8 mouse cellular contexts compared by ENCODE assay signal in genomic region chr2:167641337-167641736, GRCm38 (mm10). TPM values are rescaled to one million over a fixed set of nuclear protein-coding genes. Genes with fewer than 3 reads are reported as not detected.
DNase-seq lines count a peak whose midpoint lies in the region.

No protein-coding gene starts in this region.

- intact Hi-C loops in gastrocnemius, postnatal 14 days (cut with DNase I; ENCODE audit: low total_unique reads): loop anchor here (5.0 kb wide), 2 partner anchors 36 to 256 kb away; no protein-coding TSS in a partner anchor

- DNase-seq in gastrocnemius, postnatal 14 days: peak; percentile 59
- no peak for DNase-seq in gastrocnemius, postnatal 25 days
- DNase-seq in B cell, adult 2 months: peak; percentile 78
- peak; percentile 36 for DNase-seq in brain, adult 2 months (ENCODE audit: low read depth, low spot score)
- DNase-seq in kidney, adult 8-10 months: peak; percentile 70 to 86
- peak; percentile 55 to 78 for DNase-seq in lung, postnatal 4 days
- DNase-seq in frontal cortex, postnatal 36 days (ENCODE audit: low spot score in 2 of 2): no peak
- no peak for DNase-seq in frontal cortex, postnatal 25 days (ENCODE audit: low spot score in 2 of 2)

RNA-seq across cellular contexts. Expression of gene Ube2v1, which starts 9.4 kb away (rescaled TPM):
- 100 to 1,000 TPM; 158 to 180 TPM for total RNA-seq in gastrocnemius, postnatal 14 days (2021)
- total RNA-seq in gastrocnemius, postnatal 25 days (2021): 100 to 1,000 TPM; 157 to 160 TPM

RNA-seq across cellular contexts. Expression of gene Gm20431, which starts 20.0 kb away (rescaled TPM):
- 10 to 100 TPM; 10.3 to 12.3 TPM for total RNA-seq in gastrocnemius, postnatal 14 days (2021)
- 10 to 100 TPM in 1 of 2 experiments, 1 to 10 TPM in 1; 7.7 to 11.6 TPM for total RNA-seq in gastrocnemius, postnatal 25 days (2021)

RNA-seq across cellular contexts. Expression of gene Cebpb, which starts 47.4 kb away (rescaled TPM):
- total RNA-seq in gastrocnemius, postnatal 14 days (2021): 100 to 1,000 TPM in 1 of 2 experiments, 10 to 100 TPM in 1; 66.9 to 120 TPM
- total RNA-seq in gastrocnemius, postnatal 25 days (2021): 10 to 100 TPM; 93.5 to 95.6 TPM

RNA-seq across cellular contexts. Expression of gene Tmem189, which starts 48.3 kb away (rescaled TPM):
- 10 to 100 TPM; 18.1 to 22.8 TPM for total RNA-seq in gastrocnemius, postnatal 14 days (2021)
- total RNA-seq in gastrocnemius, postnatal 25 days (2021): 10 to 100 TPM; 13.4 to 18.9 TPM

Comparison
In these comparisons a context has a peak if more than half of its experiments do, and no peak if none do; other contexts are left out.
1. DNase-seq: peak in gastrocnemius, postnatal 14 days (single experiment), B cell, adult 2 months (2 of 2), brain, adult 2 months (single experiment), kidney, adult 8-10 months (2 of 2) and lung, postnatal 4 days (2 of 2); none in gastrocnemius, postnatal 25 days (single experiment), frontal cortex, postnatal 36 days (0 of 2) and frontal cortex, postnatal 25 days (0 of 2).